Mouse (Mus musculus): Measurements from ENCODE around the gene Chd9.

Gene Chd9

DNA sequence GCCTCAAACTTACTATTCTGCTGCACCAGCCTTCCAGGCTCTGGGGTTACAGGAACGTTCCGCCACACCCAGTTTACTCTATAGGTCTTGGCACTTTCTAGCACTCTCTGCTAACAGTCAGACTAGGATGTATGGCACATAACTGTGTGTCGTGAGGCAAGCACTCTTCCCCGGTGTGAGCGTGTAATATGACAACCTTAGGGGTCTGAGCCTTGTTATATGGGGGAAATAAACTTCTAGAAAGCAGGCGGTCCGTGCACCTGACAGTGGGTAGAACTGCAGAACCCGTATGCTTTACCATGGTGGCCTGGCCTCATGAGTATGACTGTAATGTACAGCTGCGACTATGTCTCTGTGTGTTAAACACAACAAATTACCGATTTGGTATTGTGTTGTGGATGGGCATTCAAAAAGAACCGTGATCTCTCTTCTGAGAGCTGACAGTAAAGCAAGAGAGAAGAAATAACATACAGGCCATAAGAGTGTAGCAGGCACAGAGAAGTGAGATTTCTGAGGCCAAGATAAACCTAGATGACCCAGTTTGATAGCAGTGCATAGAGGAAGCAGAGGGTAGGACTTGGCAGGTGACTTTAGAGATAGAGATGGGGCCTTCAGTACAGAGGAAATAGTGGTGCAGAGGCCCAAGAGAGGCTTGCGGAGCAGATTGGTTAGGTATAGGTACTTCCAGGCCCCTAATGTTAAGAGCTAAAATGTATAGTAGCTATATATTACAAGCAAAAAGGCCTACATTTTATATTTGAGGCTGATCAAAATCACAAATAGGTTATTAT is 249.1 kb downstream of the Chd9 start:
- DNase-seq (ENCODE audit: low read depth, low spot score), result no peak

GRCm38 (mm10) chr8:91079678-91080077 is 251.5 kb downstream of the Chd9 start:
- no peak for DNase-seq (ENCODE audit: low read depth, low spot score)

GRCm38 (mm10) chr8:91081911-91082310 is 253.8 kb downstream of the Chd9 start:
- DNase-seq (ENCODE audit: low read depth, low spot score), result no peak

- no peak for DNase-seq (ENCODE audit: low read depth, low spot score)
Measured at GRCm38 (mm10) chr8:91082428-91082827, 254.3 kb downstream of the Chd9 start.

- no peak for DNase-seq (ENCODE audit: low read depth, low spot score)
Measured at GRCm38 (mm10) chr8:91088452-91088851, 260.3 kb downstream of the Chd9 start.

GRCm38 (mm10) chr8:91089601-91090000 is 261.4 kb downstream of the Chd9 start:
- DNase-seq (ENCODE audit: low read depth, low spot score), result no peak

GRCm38 (mm10) chr8:91094135-91094534 is 266.0 kb downstream of the Chd9 start:
- no peak for DNase-seq (ENCODE audit: low read depth, low spot score)

- DNase-seq (ENCODE audit: low read depth, low spot score), result no peak
Measured at GRCm38 (mm10) chr8:91098106-91098505, 270.0 kb downstream of the Chd9 start.

Data from retina, adult 2 months (tissue).